Mouse (Mus musculus) liver, embryonic 13.5 days (tissue): ENCODE measurements around the gene Gpr135. TPM values are rescaled to one million over a fixed set of nuclear protein-coding genes. Genes with fewer than 3 reads are reported as not detected.

Experiments used
- ATAC-seq: fragments of 200-750 bp; cut with Nextera tagmentation; 2 replicates; pipeline ENCODE4 v1.8.0; 2017; ENCODE audit warnings: low read depth, mild to moderate bottlenecking, moderate number of reproducible peaks, moderate library complexity
- DNase-seq: peaks from one replicate; pipeline ENCODE4 v3.0.0; 2022
- H3K27ac ChIP-seq: fragments of 300-500 bp; sonication (generic); 2 replicates; pipeline ENCODE4 v1.5.1; 2015; ENCODE audit warnings: moderate library complexity, mild to moderate bottlenecking, inconsistent platforms
- H3K27me3 ChIP-seq: fragments of 300-500 bp; sonication (generic); 2 replicates; pipeline ENCODE4 v1.6.1; 2015; ENCODE audit warnings: mild to moderate bottlenecking, inconsistent platforms
- H3K36me3 ChIP-seq: fragments of 300-500 bp; sonication (generic); 2 replicates; pipeline ENCODE4 v1.6.1; 2015; ENCODE audit warnings: mild to moderate bottlenecking, inconsistent platforms
- H3K4me1 ChIP-seq: fragments of 300-500 bp; sonication (generic); replicated peaks from 2 replicates; pipeline ENCODE4 v1.6.1; 2015; ENCODE audit warnings: inconsistent platforms
- H3K4me2 ChIP-seq: fragments of 300-500 bp; sonication (generic); 2 replicates; pipeline ENCODE4 v1.6.1; 2015; ENCODE audit warnings: inconsistent platforms, mild to moderate bottlenecking, moderate library complexity
- H3K4me3 ChIP-seq: fragments of 300-500 bp; sonication (generic); replicated peaks from 2 replicates; pipeline ENCODE4 v1.5.1; 2015; ENCODE audit warnings: mild to moderate bottlenecking, inconsistent platforms
- H3K9ac ChIP-seq: fragments of 300-500 bp; sonication (generic); 2 replicates; pipeline ENCODE4 v1.6.1; 2015; ENCODE audit warnings: mild to moderate bottlenecking, inconsistent platforms
- H3K9me3 ChIP-seq: fragments of 300-500 bp; sonication (generic); replicated peaks from 2 replicates; pipeline ENCODE4 v1.6.1; 2016; ENCODE audit warnings: inconsistent platforms
- WGBS: fragments of 180-500 bp; shearing (Covaris S2); methylation state at CpG from one replicate; pipeline ENCODE4 v1.1.7; 2015; ENCODE audit not compliant: insufficient replicate concordance; 5-methylcytosine and 5-hydroxymethylcytosine counted together
- polyA plus RNA-seq: library from polyadenylated mRNA; unstranded; fragments of >200 nt; fragmentation: Nextera tagmentation; extraction: Ambion mirVana; gene quantifications from 2 replicates; pipeline ENCODE4 v1.2.1, GENCODE M21; 2015

The Gpr135 gene
- polyA plus RNA-seq, 1 experiment from 2014 or later, result 0.09 TPM

GRCm38 (mm10) chr12:72022790-72023189 lies 48.1 kb downstream of the Gpr135 start:
- Histone ChIP-seq H3K4me1 (peaks cover 9% of the 10 kb centered on the region), H3K9ac (no peak overlapping the region), H3K27ac (no peak overlapping the region), H3K9me3 (0 out of 2 replicates have a peak, but pooled peaks cover 8% of the 10 kb centered on the region), H3K36me3 (no peaks in the 10 kb centered on the region), H3K4me2 (no peak overlapping the region), H3K27me3 (no peaks in the 10 kb centered on the region), H3K4me3 (no peak overlapping the region)
- no peak for ATAC-seq
- no peak for DNase-seq
- 50% methylated on average over 3 of the region's 3 CpGs for WGBS

- H3K27me3 ChIP-seq, result no peaks in the 10 kb centered on the region
- no peaks in the 10 kb centered on the region for H3K36me3 ChIP-seq
- no peak overlapping the region for H3K4me3 ChIP-seq
- no peak overlapping the region for H3K4me2 ChIP-seq
- no peak overlapping the region for H3K27ac ChIP-seq
- no peak for ATAC-seq
- H3K9me3 ChIP-seq, result 0 out of 2 replicates have a peak, but pooled peaks cover 8% of the 10 kb centered on the region
- H3K9ac ChIP-seq, result no peak overlapping the region
- DNase-seq, result no peak
- 44% methylated on average over 5 of the region's 5 CpGs for WGBS
- peaks cover 9% of the 10 kb centered on the region for H3K4me1 ChIP-seq
These were observed 49.4 kb downstream of the Gpr135 start for GRCm38 (mm10) chr12:72021543-72021942.

GRCm38 (mm10) chr12:72020285-72020684 lies 50.6 kb downstream of the Gpr135 start:
- Histone ChIP-seq H3K4me1 (peaks cover 9% of the 10 kb centered on the region), H3K9me3 (0 out of 2 replicates have a peak, but pooled peaks cover 8% of the 10 kb centered on the region), H3K27me3 (no peaks in the 10 kb centered on the region), H3K4me3 (no peak overlapping the region), H3K4me2 (no peak overlapping the region), H3K27ac (no peak overlapping the region), H3K36me3 (no peaks in the 10 kb centered on the region), H3K9ac (no peak overlapping the region)
- DNase-seq (no peak), ATAC-seq (no peak)
- WGBS, result 80% methylated on average over 4 of the region's 4 CpGs

Other genes starting within 250 kb of the Gpr135 start
- gene Daam1, start 240.0 kb downstream of the Gpr135 start, polyA plus RNA-seq, result 8.8 and 11.1 TPM in 2 replicates
- gene L3hypdh, start 14.3 kb upstream of the Gpr135 start, polyA plus RNA-seq, result 5.6 and 7.1 TPM in 2 replicates
- gene Jkamp, start 14.5 kb upstream of the Gpr135 start, polyA plus RNA-seq, result 20.8 and 22.5 TPM in 2 replicates
- gene Ccdc175, start 113.9 kb upstream of the Gpr135 start, polyA plus RNA-seq, result not detected in 2 replicates